Mouse (Mus musculus): ENCODE measurements around the gene Il1rl2. TPM values are rescaled to one million over a fixed set of nuclear protein-coding genes. Genes with fewer than 3 reads are reported as not detected.

Il1rl2 gene
- total and polyA plus RNA-seq, 2 experiments from 2014 or later: 2.3 to 9.4 TPM

DNA sequence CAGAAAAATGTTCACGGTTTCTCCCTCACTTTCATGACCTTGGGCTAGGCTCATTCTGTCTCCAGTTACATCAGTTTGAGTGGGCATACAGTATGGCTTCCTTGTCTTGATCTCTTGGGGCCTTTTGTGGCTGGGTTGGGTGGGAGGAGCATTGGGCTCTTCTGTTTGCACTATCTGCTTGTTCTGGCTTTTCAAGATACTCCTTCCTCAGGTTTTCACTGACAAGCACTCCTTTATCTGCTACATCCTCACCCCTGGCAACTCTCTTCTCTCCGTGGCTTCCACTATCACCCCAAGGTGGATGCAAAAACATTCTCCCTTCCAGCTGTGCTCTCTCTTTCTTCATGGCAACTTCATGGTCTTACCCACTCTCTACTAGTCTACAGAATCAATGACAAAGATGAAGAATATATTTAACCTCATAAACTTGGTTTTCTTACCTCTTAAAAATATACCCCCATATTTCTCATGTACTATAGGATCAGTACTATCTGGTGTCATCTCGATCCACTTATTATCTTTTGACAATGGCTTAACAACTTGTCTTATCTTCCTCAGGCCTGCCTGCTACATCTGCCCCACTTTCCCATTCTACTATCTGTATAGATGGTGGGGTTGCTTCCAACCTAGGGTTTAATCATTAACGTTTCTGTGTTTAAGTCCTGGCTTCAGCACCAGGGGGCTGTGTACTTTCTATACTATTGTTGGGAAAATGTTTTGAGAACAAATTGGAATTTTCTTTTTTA lies 27.9 kb downstream of the Il1rl2 start:
- 64% methylated on average over 4 of the region's 4 CpGs for WGBS
- Histone ChIP-seq H3K27me3 (ENCODE audit: control insufficient read depth, insufficient read depth, low read length) (no peaks in the 10 kb centered on the region), H3K27ac (ENCODE audit: low read depth) (no peak overlapping the region), H3K4me1 (ENCODE audit: control insufficient read depth, insufficient read depth) (no peaks in the 10 kb centered on the region), H3K9ac (replicated peaks; ENCODE audit: low read depth, low read length) (no peak overlapping the region), H3K9me3 (replicated peaks; ENCODE audit: control insufficient read depth, low read length) (no peaks in the 10 kb centered on the region), H3K4me2 (ENCODE audit: low read depth, low read length) (no peak overlapping the region), H3K36me3 (replicated peaks; ENCODE audit: control insufficient read depth, insufficient read depth, low read length) (no peaks in the 10 kb centered on the region), H3K4me3 (ENCODE audit: low read depth, low read length) (no peak overlapping the region)
- no peak for TF ChIP-seq EP300 (IDR thresholded peaks at IDR 0.05; ENCODE audit: low read depth)
- TF ChIP-seq CTCF (IDR thresholded peaks at IDR 0.05; ENCODE audit: low read depth): no peak
- DNase-seq (ENCODE audit: low spot score) (no peak), ATAC-seq (ENCODE audit: insufficient read depth, low read depth) (no peak)

GRCm38 (mm10) chr1:40352904-40353286 lies 28.5 kb downstream of the Il1rl2 start:
- Histone ChIP-seq H3K27me3 (ENCODE audit: control insufficient read depth, insufficient read depth, low read length) (no peaks in the 10 kb centered on the region), H3K36me3 (replicated peaks; ENCODE audit: control insufficient read depth, insufficient read depth, low read length) (no peaks in the 10 kb centered on the region), H3K4me1 (ENCODE audit: control insufficient read depth, insufficient read depth) (no peaks in the 10 kb centered on the region), H3K9ac (replicated peaks; ENCODE audit: low read depth, low read length) (no peak overlapping the region), H3K27ac (ENCODE audit: low read depth) (no peak overlapping the region), H3K4me2 (ENCODE audit: low read depth, low read length) (no peak overlapping the region), H3K4me3 (ENCODE audit: low read depth, low read length) (no peak overlapping the region), H3K9me3 (replicated peaks; ENCODE audit: control insufficient read depth, low read length) (no peaks in the 10 kb centered on the region)
- DNase-seq (ENCODE audit: low spot score): no peak
- WGBS: 73% methylated on average over 2 of the region's 2 CpGs
- TF ChIP-seq EP300 (IDR thresholded peaks at IDR 0.05; ENCODE audit: low read depth) (no peak), CTCF (IDR thresholded peaks at IDR 0.05; ENCODE audit: low read depth) (no peak)
- ATAC-seq (ENCODE audit: insufficient read depth, low read depth): no peak

DNA sequence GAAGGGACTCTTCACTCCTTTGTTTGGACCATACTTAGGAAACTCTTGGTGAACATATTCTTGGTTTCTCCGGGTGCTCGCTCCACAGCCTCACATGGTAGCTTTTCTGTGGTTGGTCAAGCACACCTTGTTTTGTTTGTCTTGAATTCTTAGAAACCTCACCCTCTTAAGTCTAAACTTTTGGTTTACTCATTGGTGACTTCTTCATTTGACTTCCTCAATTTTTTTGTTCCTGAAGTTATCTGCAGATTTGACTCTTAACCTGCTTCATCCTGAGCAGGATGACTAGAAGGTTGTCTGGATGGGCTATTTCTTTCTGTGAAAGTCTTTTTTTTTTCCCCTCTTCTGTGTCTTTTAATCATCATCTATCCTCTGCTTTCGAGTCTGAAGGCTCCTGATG lies 30.3 kb downstream of the Il1rl2 start:
- TF ChIP-seq CTCF (IDR thresholded peaks at IDR 0.05; ENCODE audit: low read depth): no peak
- TF ChIP-seq EP300 (IDR thresholded peaks at IDR 0.05; ENCODE audit: low read depth): no peak
- Histone ChIP-seq H3K9me3 (replicated peaks; ENCODE audit: control insufficient read depth, low read length) (no peaks in the 10 kb centered on the region), H3K27ac (ENCODE audit: low read depth) (no peak overlapping the region), H3K36me3 (replicated peaks; ENCODE audit: control insufficient read depth, insufficient read depth, low read length) (no peaks in the 10 kb centered on the region), H3K4me2 (ENCODE audit: low read depth, low read length) (no peak overlapping the region), H3K27me3 (ENCODE audit: control insufficient read depth, insufficient read depth, low read length) (no peaks in the 10 kb centered on the region), H3K4me3 (ENCODE audit: low read depth, low read length) (no peak overlapping the region), H3K9ac (replicated peaks; ENCODE audit: low read depth, low read length) (no peak overlapping the region), H3K4me1 (ENCODE audit: control insufficient read depth, insufficient read depth) (no peaks in the 10 kb centered on the region)
- 86% methylated on average over 3 of the region's 3 CpGs for WGBS
- ATAC-seq (ENCODE audit: insufficient read depth, low read depth) (no peak), DNase-seq (ENCODE audit: low spot score) (no peak)

- Histone ChIP-seq H3K9me3 (replicated peaks; ENCODE audit: control insufficient read depth, low read length) (no peaks in the 10 kb centered on the region), H3K9ac (replicated peaks; ENCODE audit: low read depth, low read length) (no peak overlapping the region), H3K36me3 (replicated peaks; ENCODE audit: control insufficient read depth, insufficient read depth, low read length) (no peaks in the 10 kb centered on the region), H3K4me1 (ENCODE audit: control insufficient read depth, insufficient read depth) (no peaks in the 10 kb centered on the region), H3K27me3 (ENCODE audit: control insufficient read depth, insufficient read depth, low read length) (no peaks in the 10 kb centered on the region), H3K4me3 (ENCODE audit: low read depth, low read length) (no peak overlapping the region), H3K4me2 (ENCODE audit: low read depth, low read length) (no peak overlapping the region), H3K27ac (ENCODE audit: low read depth) (no peak overlapping the region)
- DNase-seq (ENCODE audit: low spot score) (no peak), ATAC-seq (ENCODE audit: insufficient read depth, low read depth) (no peak)
- TF ChIP-seq EP300 (IDR thresholded peaks at IDR 0.05; ENCODE audit: low read depth) (no peak), CTCF (IDR thresholded peaks at IDR 0.05; ENCODE audit: low read depth) (no peak)
- WGBS: 79% methylated on average over 4 of the region's 4 CpGs
Observed at GRCm38 (mm10) chr1:40355431-40355843, 31.0 kb downstream of the Il1rl2 start.

DNA sequence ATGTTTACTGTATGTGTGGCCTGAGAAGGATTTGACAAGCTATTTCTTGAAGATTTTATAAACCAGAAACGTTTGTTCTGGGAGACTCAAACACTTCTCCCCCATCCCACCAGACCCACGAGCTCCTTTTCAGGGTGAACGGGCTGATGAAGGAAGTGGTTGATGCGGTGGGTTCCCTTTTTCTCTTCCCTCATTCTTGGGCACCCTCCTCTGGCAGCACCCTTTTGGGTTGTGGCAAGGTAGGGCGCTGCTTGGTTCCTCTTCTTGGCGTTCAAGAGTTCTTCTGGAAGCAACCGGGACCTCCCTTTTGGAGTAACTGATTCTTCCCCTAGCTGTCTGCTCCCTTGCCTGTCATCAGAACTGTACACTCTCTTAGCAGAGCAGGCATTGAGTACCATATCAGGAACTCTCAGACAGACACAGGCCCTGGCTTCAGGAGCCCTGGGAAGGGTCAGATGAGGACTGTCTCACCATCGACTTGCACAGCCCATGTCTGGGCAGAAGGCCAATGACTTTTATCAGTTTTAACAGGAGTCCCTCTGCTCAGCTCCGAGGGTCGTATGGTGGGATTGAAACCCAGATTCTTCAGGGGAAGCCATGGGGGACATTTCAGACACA lies 31.6 kb downstream of the Il1rl2 start:
- no peaks in the 10 kb centered on the region for H3K9me3 ChIP-seq (replicated peaks; ENCODE audit: control insufficient read depth, low read length)
- H3K9ac ChIP-seq (replicated peaks; ENCODE audit: low read depth, low read length): no peak overlapping the region
- no peaks in the 10 kb centered on the region for H3K36me3 ChIP-seq (replicated peaks; ENCODE audit: control insufficient read depth, insufficient read depth, low read length)
- TF ChIP-seq EP300 (IDR thresholded peaks at IDR 0.05; ENCODE audit: low read depth): no peak
- no peak for TF ChIP-seq CTCF (IDR thresholded peaks at IDR 0.05; ENCODE audit: low read depth)
- no peaks in the 10 kb centered on the region for H3K4me1 ChIP-seq (ENCODE audit: control insufficient read depth, insufficient read depth)
- WGBS: 37% methylated on average over 10 of the region's 10 CpGs
- no peaks in the 10 kb centered on the region for H3K27me3 ChIP-seq (ENCODE audit: control insufficient read depth, insufficient read depth, low read length)
- no peak overlapping the region for H3K4me3 ChIP-seq (ENCODE audit: low read depth, low read length)
- H3K4me2 ChIP-seq (ENCODE audit: low read depth, low read length): no peak overlapping the region
- DNase-seq (ENCODE audit: low spot score): no peak
- ATAC-seq (ENCODE audit: insufficient read depth, low read depth): 0 out of 2 replicates have a peak, but pooled peaks have one; percentile 67
- no peak overlapping the region for H3K27ac ChIP-seq (ENCODE audit: low read depth)

Data from heart, postnatal 0 days (tissue).